Mouse (Mus musculus): ENCODE measurements at regions not wholly inside any gene's neighbourhood (a gene's known extent, or its start where the extent isn't known, plus 50 kb on each side); places are given as distances from the start of the nearest gene placed in this dataset. TPM values are rescaled to one million over a fixed set of nuclear protein-coding genes. Genes with fewer than 3 reads are reported as not detected.

DNA sequence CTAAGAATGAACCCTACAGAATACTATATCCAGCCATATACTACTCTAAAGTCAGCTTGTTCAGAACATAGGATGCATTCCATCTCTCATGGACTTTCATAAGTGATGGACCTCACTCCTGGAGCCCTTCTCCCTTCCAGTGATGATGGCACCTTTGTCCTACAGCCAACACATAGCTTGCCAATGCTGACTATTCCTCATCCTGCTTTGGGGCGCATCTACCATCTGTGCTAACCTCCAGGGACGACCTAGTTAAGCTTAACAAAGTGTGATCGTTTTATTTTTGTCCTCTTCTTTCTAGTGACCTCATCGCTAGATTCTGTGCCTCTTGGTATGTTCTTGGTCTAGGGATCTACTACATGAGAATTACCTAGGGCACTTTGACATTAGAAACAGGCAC is 87.0 kb upstream of the Sphkap start:
- H3K27ac ChIP-seq (ENCODE audit: low read depth, low read length), result no peak overlapping the region
- WGBS, result 76% methylated on average over 4 of the region's 4 CpGs

DNA sequence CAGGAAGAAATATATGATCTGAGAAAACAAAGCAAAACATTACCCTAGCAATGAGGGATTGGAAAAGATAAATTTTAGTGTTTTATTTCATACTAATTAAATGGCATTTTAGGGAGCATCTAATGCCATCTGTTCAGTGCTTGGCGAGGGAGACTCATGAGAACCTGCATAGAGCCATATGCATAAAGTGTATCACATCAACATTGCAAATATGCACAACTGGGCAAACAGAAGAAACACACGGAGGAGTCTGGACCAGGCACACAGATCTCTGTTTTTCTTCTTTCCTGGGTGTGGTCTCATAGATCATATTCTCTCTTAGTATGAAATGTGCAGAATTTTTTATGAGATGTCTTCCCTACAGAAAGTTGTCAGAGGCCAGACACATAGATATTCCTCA is 71.1 kb upstream of the Sphkap start:
- WGBS, result 75% methylated on average over 2 of the region's 2 CpGs
- no peak for ATAC-seq (replicated peaks; ENCODE audit: low FRiP score)
- no peaks in the 10 kb centered on the region for H3K27me3 ChIP-seq (replicated peaks; ENCODE audit: control insufficient read depth, insufficient read depth, low read length)

More for the DNA sequence above, 87.0 kb upstream of the Sphkap start:
- Histone ChIP-seq H3K9me3 (ENCODE audit: control insufficient read depth, low read length) (no peaks in the 10 kb centered on the region), H3K4me1 (replicated peaks; ENCODE audit: control insufficient read depth, insufficient read depth, low read length) (no peaks in the 10 kb centered on the region), H3K9ac (ENCODE audit: low read depth, low read length) (no peak overlapping the region), H3K27me3 (replicated peaks; ENCODE audit: control insufficient read depth, insufficient read depth, low read length) (no peaks in the 10 kb centered on the region), H3K4me2 (no peak overlapping the region), H3K4me3 (ENCODE audit: low read depth, low read length) (no peak overlapping the region), H3K36me3 (ENCODE audit: control insufficient read depth, insufficient read depth, low read length) (no peaks in the 10 kb centered on the region)
- ATAC-seq (replicated peaks; ENCODE audit: low FRiP score) (no peak), DNase-seq (ENCODE audit: low spot score) (no peak)

More for the DNA sequence above, 71.1 kb upstream of the Sphkap start:
- DNase-seq (ENCODE audit: low spot score), result no peak
- no peak overlapping the region for H3K27ac ChIP-seq (ENCODE audit: low read depth, low read length)
- H3K4me1 ChIP-seq (replicated peaks; ENCODE audit: control insufficient read depth, insufficient read depth, low read length), result no peaks in the 10 kb centered on the region
- no peak overlapping the region for H3K4me3 ChIP-seq (ENCODE audit: low read depth, low read length)
- no peak overlapping the region for H3K9ac ChIP-seq (ENCODE audit: low read depth, low read length)
- no peaks in the 10 kb centered on the region for H3K9me3 ChIP-seq (ENCODE audit: control insufficient read depth, low read length)
- no peak overlapping the region for H3K4me2 ChIP-seq
- H3K36me3 ChIP-seq (ENCODE audit: control insufficient read depth, insufficient read depth, low read length), result no peaks in the 10 kb centered on the region

Small RNAs in the stretch of these regions (microRNA-seq; reads per million reads assigned to microRNA genes)
- not detected for gene Gm25754 (ENCODE audit: borderline number of aligned reads)
